Mouse (Mus musculus) limb, embryonic 15.5 days (tissue): ENCODE results near the gene Krt72. TPM values are rescaled to one million over a fixed set of nuclear protein-coding genes. Genes with fewer than 3 reads are reported as not detected.
A peak's percentile ranks its signal among the peaks of the same experiment; 100 is the strongest.

Experiments used
- ATAC-seq: fragments of 200-750 bp; cut with Nextera tagmentation; 2 replicates; pipeline ENCODE4 v1.8.0; 2017; ENCODE audit warnings: low read depth, moderate TSS enrichment; ENCODE audit not compliant: insufficient number of reproducible peaks, low FRiP score, low TSS enrichment
- H3K27ac ChIP-seq: fragments of 300-500 bp; sonication (generic); 2 replicates; pipeline ENCODE4 v1.5.1; 2015; ENCODE audit warnings: moderate library complexity, mild to moderate bottlenecking, inconsistent platforms
- H3K27me3 ChIP-seq: fragments of 300-500 bp; sonication (generic); 2 replicates; pipeline ENCODE4 v1.6.1; 2015; ENCODE audit warnings: inconsistent platforms
- H3K36me3 ChIP-seq: fragments of 300-500 bp; sonication (generic); 2 replicates; pipeline ENCODE4 v1.6.1; 2015; ENCODE audit warnings: inconsistent platforms
- H3K4me1 ChIP-seq: fragments of 300-500 bp; sonication (generic); 2 replicates; pipeline ENCODE4 v1.6.1; 2015; ENCODE audit warnings: inconsistent platforms
- H3K4me2 ChIP-seq: fragments of 300-500 bp; sonication (generic); 2 replicates; pipeline ENCODE4 v1.6.1; 2015; ENCODE audit warnings: mild to moderate bottlenecking, inconsistent platforms
- H3K4me3 ChIP-seq: fragments of 300-500 bp; sonication (generic); 2 replicates; pipeline ENCODE4 v1.5.1; 2015; ENCODE audit warnings: mild to moderate bottlenecking, inconsistent platforms
- H3K9ac ChIP-seq: fragments of 300-500 bp; sonication (generic); 2 replicates; pipeline ENCODE4 v1.6.1; 2015; ENCODE audit warnings: inconsistent platforms
- H3K9me3 ChIP-seq: fragments of 300-500 bp; sonication (generic); 2 replicates; pipeline ENCODE4 v1.6.1; 2016; ENCODE audit warnings: inconsistent platforms
- WGBS: fragments of 180-500 bp; shearing (Covaris S2); methylation state at CpG from one replicate; pipeline ENCODE4 v1.1.7; 2015; 5-methylcytosine and 5-hydroxymethylcytosine counted together
- polyA plus RNA-seq: library from polyadenylated mRNA; unstranded; fragments of >200 nt; fragmentation: Nextera tagmentation; extraction: Ambion mirVana; gene quantifications from 2 replicates; pipeline ENCODE4 v1.2.1, GENCODE M21; 2015

Krt72 gene
- 0.27 and 0.63 TPM in 2 replicates for polyA plus RNA-seq

DNA sequence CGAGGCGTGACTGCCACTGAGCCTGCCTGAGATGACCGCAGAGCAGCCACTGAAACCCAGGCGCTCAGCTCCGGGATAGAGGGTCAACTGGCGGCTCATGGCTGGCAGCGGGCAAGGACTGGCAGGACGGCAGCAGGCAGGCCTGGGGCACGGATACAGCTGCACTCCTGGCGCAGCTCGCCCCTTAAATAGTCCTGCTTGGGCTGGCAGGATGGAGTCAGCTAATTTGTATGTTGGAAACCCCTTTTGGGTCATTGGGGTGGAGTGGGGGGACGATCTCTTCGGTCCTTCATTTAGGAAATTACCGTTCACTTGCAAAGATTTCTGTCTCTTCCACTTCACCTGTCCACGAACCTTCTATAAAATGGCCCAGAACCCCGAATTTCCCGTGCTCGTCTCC is at the start of gene Krt72:
TSS of gene Krt72 (minus strand) at position 101 of the 400 bp plus-strand sequence.
- Histone ChIP-seq H3K27me3 (0 out of 2 replicates have a peak, but pooled peaks cover 4% of the 10 kb centered on the region), H3K4me1 (no peaks in the 10 kb centered on the region), H3K4me3 (no peak within 1 kb of the TSS), H3K9ac (no peak within 1 kb of the TSS), H3K27ac (no peak within 1 kb of the TSS), H3K4me2 (no peak within 1 kb of the TSS), H3K9me3 (no peaks in the 10 kb centered on the region), H3K36me3 (no peaks in the 10 kb centered on the region)
- 83% methylated on average over 18 of the region's 18 CpGs for WGBS
- ATAC-seq: no peak

DNA sequence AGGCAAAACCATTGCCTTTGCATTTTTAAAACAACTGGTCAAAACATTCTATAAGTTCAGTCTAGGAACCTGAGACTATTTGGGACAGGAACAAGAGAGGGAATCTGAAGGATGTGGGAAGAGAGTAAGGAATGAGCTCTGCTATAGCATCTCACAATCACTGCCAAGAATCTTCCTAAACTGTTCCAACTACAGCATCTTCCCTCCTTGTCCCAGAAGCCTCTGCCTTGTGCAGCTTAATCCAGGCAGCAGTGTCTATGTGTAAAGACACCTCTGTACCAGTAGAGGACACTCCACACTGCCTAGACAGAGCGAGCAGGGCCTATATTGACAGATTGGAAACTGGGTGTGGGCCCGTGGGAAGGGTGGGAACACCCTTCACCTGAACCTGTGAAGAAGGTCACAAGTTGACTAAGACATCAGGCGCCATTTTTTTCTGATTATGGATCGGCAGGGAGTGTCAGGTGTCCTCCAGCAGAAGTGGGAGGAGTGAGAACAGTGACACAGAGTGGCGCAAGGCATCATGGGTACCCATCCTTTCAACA is 48.6 kb upstream of the Krt72 start:
- no peak overlapping the region for H3K4me3 ChIP-seq
- H3K36me3 ChIP-seq: no peaks in the 10 kb centered on the region
- H3K27ac ChIP-seq: no peak overlapping the region
- H3K9ac ChIP-seq: no peak overlapping the region
- H3K4me1 ChIP-seq: no peaks in the 10 kb centered on the region
- ATAC-seq: no peak
- no peak overlapping the region for H3K4me2 ChIP-seq
- 60% methylated on average over 5 of the region's 5 CpGs for WGBS
- H3K9me3 ChIP-seq: no peaks in the 10 kb centered on the region
- no peaks in the 10 kb centered on the region for H3K27me3 ChIP-seq

- Histone ChIP-seq H3K9ac (no peak overlapping the region), H3K36me3 (no peaks in the 10 kb centered on the region), H3K27ac (no peak overlapping the region), H3K4me2 (no peak overlapping the region), H3K27me3 (no peaks in the 10 kb centered on the region), H3K4me3 (no peak overlapping the region), H3K9me3 (no peaks in the 10 kb centered on the region), H3K4me1 (no peaks in the 10 kb centered on the region)
- WGBS: 22% methylated on average over 6 of the region's 6 CpGs
- no peak for ATAC-seq
Observed at GRCm38 (mm10) chr15:101833131-101833530, 46.9 kb upstream of the Krt72 start.

DNA sequence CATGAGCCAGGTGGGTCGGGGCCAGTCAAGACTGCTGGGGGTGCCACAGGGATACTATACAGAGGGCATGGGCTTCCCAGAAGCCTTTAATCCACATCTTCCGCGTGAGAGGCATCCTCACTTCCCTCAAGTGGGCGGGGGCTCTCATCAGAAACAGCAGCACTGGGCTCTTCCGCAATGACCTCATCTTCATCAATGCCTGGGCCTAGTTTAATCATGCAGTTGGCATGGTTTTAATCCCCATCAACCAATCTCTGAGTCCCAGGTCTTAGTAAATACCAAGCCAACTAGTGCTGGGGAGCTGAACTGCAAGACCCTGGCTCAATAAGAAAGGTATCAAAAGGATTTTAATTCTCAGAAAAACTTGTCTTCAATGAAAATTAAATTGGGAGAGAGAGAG is 43.2 kb upstream of the Krt72 start:
- 72% methylated on average over 5 of the region's 5 CpGs for WGBS
- no peaks in the 10 kb centered on the region for H3K9me3 ChIP-seq
- H3K9ac ChIP-seq: no peak overlapping the region
- no peak for ATAC-seq
- no peak overlapping the region for H3K4me3 ChIP-seq
- no peaks in the 10 kb centered on the region for H3K36me3 ChIP-seq
- no peak overlapping the region for H3K4me2 ChIP-seq
- H3K4me1 ChIP-seq: no peaks in the 10 kb centered on the region
- no peak overlapping the region for H3K27ac ChIP-seq
- H3K27me3 ChIP-seq: no peaks in the 10 kb centered on the region

- Histone ChIP-seq H3K9me3 (no peaks in the 10 kb centered on the region), H3K4me2 (no peak overlapping the region), H3K9ac (no peak overlapping the region), H3K36me3 (no peaks in the 10 kb centered on the region), H3K27me3 (peaks cover 4% of the 10 kb centered on the region; the same call in 1 of the 2 replicates), H3K4me1 (0 out of 2 replicates have a peak, but pooled peaks cover 2% of the 10 kb centered on the region), H3K27ac (no peak overlapping the region), H3K4me3 (no peak overlapping the region)
- ATAC-seq: no peak
- 12% methylated on average over 3 of the region's 3 CpGs for WGBS
Observed at GRCm38 (mm10) chr15:101821786-101822185, 35.5 kb upstream of the Krt72 start.

DNA sequence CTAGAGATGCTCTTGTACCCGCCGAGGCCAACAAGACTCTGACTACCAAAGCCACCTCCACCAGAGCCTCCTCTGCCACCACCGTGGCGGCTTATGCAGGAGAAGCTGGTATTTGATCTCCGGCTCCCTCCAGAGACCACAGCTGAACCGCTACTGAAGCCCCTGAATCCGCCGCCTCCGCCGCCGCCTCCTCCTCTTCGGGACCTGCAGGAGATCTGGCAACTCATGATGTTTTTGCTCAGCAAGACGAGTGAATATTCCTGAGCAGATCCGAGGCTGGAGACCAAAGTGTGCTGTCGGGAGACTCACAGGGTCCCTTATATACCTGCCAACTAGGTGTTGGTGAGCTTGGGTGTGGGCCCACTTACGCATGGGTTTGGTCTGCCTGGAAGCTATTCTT is 31.6 kb upstream of the Krt72 start, which contains the start of gene Krt2:
TSS of gene Krt2 (minus strand) at position 295 of the 400 bp plus-strand sequence.
- Histone ChIP-seq H3K36me3 (no peaks in the 10 kb centered on the region), H3K9ac (no peak within 1 kb of the TSS), H3K4me1 (0 out of 2 replicates have a peak, but pooled peaks cover 5% of the 10 kb centered on the region), H3K4me2 (no peak within 1 kb of the TSS), H3K4me3 (no peak within 1 kb of the TSS), H3K27ac (no peak within 1 kb of the TSS), H3K27me3 (peaks cover 4% of the 10 kb centered on the region; the same call in 1 of the 2 replicates), H3K9me3 (no peaks in the 10 kb centered on the region)
- ATAC-seq: no peak
- 79% methylated on average over 16 of the region's 16 CpGs for WGBS

GRCm38 (mm10) chr15:101803052-101803822 is 17.0 kb upstream of the Krt72 start:
- no peak overlapping the region for H3K9ac ChIP-seq
- no peaks in the 10 kb centered on the region for H3K27me3 ChIP-seq
- H3K27ac ChIP-seq: no peak overlapping the region
- H3K4me1 ChIP-seq: no peaks in the 10 kb centered on the region
- no peaks in the 10 kb centered on the region for H3K9me3 ChIP-seq
- H3K4me3 ChIP-seq: no peak overlapping the region
- no peak for ATAC-seq
- 83% methylated on average over 11 of the region's 11 CpGs for WGBS
- no peaks in the 10 kb centered on the region for H3K36me3 ChIP-seq
- no peak overlapping the region for H3K4me2 ChIP-seq

DNA sequence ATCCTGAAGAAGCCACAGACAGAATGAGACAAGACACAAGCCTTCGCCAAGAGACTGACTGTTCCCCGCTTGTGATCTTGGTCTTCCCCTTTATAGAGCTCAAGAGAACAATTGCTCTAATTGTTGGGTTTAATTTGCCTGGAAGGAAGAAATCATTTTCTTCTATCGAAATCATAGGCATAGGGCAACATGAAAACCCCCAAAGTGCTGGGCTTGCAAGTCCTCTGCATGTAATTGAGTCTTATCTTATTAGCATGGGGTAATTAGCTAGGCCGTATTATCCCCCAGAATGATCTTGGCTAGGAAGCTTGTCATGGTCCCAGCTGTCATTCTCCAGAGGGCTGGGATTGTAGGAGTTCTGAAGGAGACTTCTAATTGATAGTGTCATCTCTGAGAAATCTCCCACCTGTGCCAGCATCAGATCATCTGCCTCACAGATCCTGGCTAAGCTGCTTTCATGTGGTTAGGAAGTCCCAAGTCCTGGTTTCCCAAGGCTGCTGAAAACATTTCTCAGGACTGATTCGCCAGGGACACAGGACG is 16.1 kb upstream of the Krt72 start, which contains the start of gene Krt73:
TSS of gene Krt73 (minus strand) at position 51 of the 540 bp plus-strand sequence.
- no peaks in the 10 kb centered on the region for H3K27me3 ChIP-seq
- 79% methylated on average over 6 of the region's 6 CpGs for WGBS
- H3K27ac ChIP-seq: no peak within 1 kb of the TSS
- H3K9ac ChIP-seq: no peak within 1 kb of the TSS
- no peaks in the 10 kb centered on the region for H3K9me3 ChIP-seq
- no peak for ATAC-seq
- no peak within 1 kb of the TSS for H3K4me3 ChIP-seq
- H3K4me1 ChIP-seq: no peaks in the 10 kb centered on the region
- no peak within 1 kb of the TSS for H3K4me2 ChIP-seq
- no peaks in the 10 kb centered on the region for H3K36me3 ChIP-seq

GRCm38 (mm10) chr15:101790867-101791266 is 4.6 kb upstream of the Krt72 start:
- 0 out of 2 replicates have a peak, but pooled peaks cover 12% of the 10 kb centered on the region for H3K27me3 ChIP-seq
- no peaks in the 10 kb centered on the region for H3K9me3 ChIP-seq
- H3K9ac ChIP-seq: no peak overlapping the region
- H3K4me3 ChIP-seq: no peak overlapping the region
- no peak overlapping the region for H3K27ac ChIP-seq
- WGBS: 9% methylated on average over 3 of the region's 3 CpGs
- no peaks in the 10 kb centered on the region for H3K4me1 ChIP-seq
- H3K4me2 ChIP-seq: no peak overlapping the region
- no peak for ATAC-seq
- H3K36me3 ChIP-seq: no peaks in the 10 kb centered on the region

- H3K36me3 ChIP-seq: no peaks in the 10 kb centered on the region
- no peaks in the 10 kb centered on the region for H3K9me3 ChIP-seq
- H3K27me3 ChIP-seq: peaks cover 8% of the 10 kb centered on the region; the same call in 1 of the 2 replicates
- H3K4me1 ChIP-seq: no peaks in the 10 kb centered on the region
- 73% methylated on average over 10 of the region's 10 CpGs for WGBS
- H3K4me2 ChIP-seq: no peak overlapping the region
- no peak overlapping the region for H3K4me3 ChIP-seq
- ATAC-seq: no peak
- H3K27ac ChIP-seq: no peak overlapping the region
- H3K9ac ChIP-seq: no peak overlapping the region
Observed at GRCm38 (mm10) chr15:101773420-101773819, 12.8 kb downstream of the Krt72 start.

DNA sequence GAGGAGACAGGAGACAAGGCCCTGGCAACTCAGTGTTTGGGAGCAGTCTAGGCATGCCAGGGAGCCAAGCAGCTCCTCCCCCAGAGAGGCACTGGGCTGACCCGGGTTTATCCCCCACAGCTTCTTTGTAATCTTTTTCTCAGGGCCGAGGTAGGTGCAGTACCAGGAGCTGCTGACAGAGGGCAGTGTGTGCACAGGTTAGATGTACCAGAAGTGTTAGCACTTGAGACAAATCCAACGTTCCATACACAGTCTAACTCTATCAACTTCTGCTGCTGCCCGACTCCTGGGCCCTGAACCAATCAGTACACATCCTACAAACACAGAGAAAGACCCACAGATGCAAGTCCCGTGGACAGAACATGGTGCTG is 13.6 kb downstream of the Krt72 start:
- Histone ChIP-seq H3K27ac (no peak overlapping the region), H3K9me3 (no peaks in the 10 kb centered on the region), H3K36me3 (no peaks in the 10 kb centered on the region), H3K4me3 (no peak overlapping the region), H3K4me2 (no peak overlapping the region), H3K9ac (no peak overlapping the region), H3K4me1 (no peaks in the 10 kb centered on the region), H3K27me3 (peaks cover 8% of the 10 kb centered on the region; the same call in 1 of the 2 replicates)
- WGBS: 7% methylated on average over 5 of the region's 5 CpGs
- ATAC-seq: 0 out of 2 replicates have a peak, but pooled peaks have one; percentile 50
